Mouse (Mus musculus): ENCODE measurements at regions not wholly inside any gene's neighbourhood (a gene's known extent, or its start where the extent isn't known, plus 50 kb on each side); places are given as distances from the start of the nearest gene placed in this dataset.

- DNase-seq (ENCODE audit: low spot score, missing footprints) = no peak
- H3K4me3 ChIP-seq (ENCODE audit: low read depth, low read length) = no peak overlapping the region
- H3K9ac ChIP-seq (ENCODE audit: low read length) = no peak overlapping the region
- H3K4me1 ChIP-seq (ENCODE audit: control insufficient read depth, insufficient read depth, low read length) = peaks cover 3% of the 10 kb centered on the region
- WGBS = 68% methylated on average over 10 of the region's 10 CpGs
- no peaks in the 10 kb centered on the region for H3K36me3 ChIP-seq (ENCODE audit: control insufficient read depth, insufficient read depth, low read length)
- no peak for ATAC-seq (ENCODE audit: low FRiP score)
- H3K4me2 ChIP-seq = no peak overlapping the region
- H3K27ac ChIP-seq (ENCODE audit: low read depth, low read length) = no peak overlapping the region
- no peaks in the 10 kb centered on the region for H3K27me3 ChIP-seq (ENCODE audit: control insufficient read depth, insufficient read depth, low read length)
- H3K9me3 ChIP-seq (ENCODE audit: control insufficient read depth, low read length) = no peaks in the 10 kb centered on the region
Observed at GRCm38 (mm10) chr7:136065679-136066055, 349.5 kb upstream of the Mki67 start.

GRCm38 (mm10) chr7:136070881-136071280 lies 354.7 kb upstream of the Mki67 start:
- DNase-seq (ENCODE audit: low spot score, missing footprints) = no peak
- no peaks in the 10 kb centered on the region for H3K4me1 ChIP-seq (ENCODE audit: control insufficient read depth, insufficient read depth, low read length)
- 85% methylated on average over 5 of the region's 5 CpGs for WGBS

GRCm38 (mm10) chr7:136071331-136071730 lies 355.2 kb upstream of the Mki67 start:
- H3K27ac ChIP-seq (ENCODE audit: low read depth, low read length) = no peak overlapping the region
- H3K4me2 ChIP-seq = no peak overlapping the region
- WGBS = 80% methylated on average over 4 of the region's 4 CpGs
- no peaks in the 10 kb centered on the region for H3K4me1 ChIP-seq (ENCODE audit: control insufficient read depth, insufficient read depth, low read length)
- no peak for DNase-seq (ENCODE audit: low spot score, missing footprints)
- H3K9ac ChIP-seq (ENCODE audit: low read length) = no peak overlapping the region
- no peaks in the 10 kb centered on the region for H3K36me3 ChIP-seq (ENCODE audit: control insufficient read depth, insufficient read depth, low read length)
- H3K9me3 ChIP-seq (ENCODE audit: control insufficient read depth, low read length) = no peaks in the 10 kb centered on the region
- no peaks in the 10 kb centered on the region for H3K27me3 ChIP-seq (ENCODE audit: control insufficient read depth, insufficient read depth, low read length)
- H3K4me3 ChIP-seq (ENCODE audit: low read depth, low read length) = no peak overlapping the region
- ATAC-seq (ENCODE audit: low FRiP score) = no peak

More at GRCm38 (mm10) chr7:136070881-136071280, 354.7 kb upstream of the Mki67 start:
- Histone ChIP-seq H3K4me2 (no peak overlapping the region), H3K36me3 (ENCODE audit: control insufficient read depth, insufficient read depth, low read length) (no peaks in the 10 kb centered on the region), H3K27me3 (ENCODE audit: control insufficient read depth, insufficient read depth, low read length) (no peaks in the 10 kb centered on the region), H3K4me3 (ENCODE audit: low read depth, low read length) (no peak overlapping the region), H3K9ac (ENCODE audit: low read length) (no peak overlapping the region), H3K9me3 (ENCODE audit: control insufficient read depth, low read length) (no peaks in the 10 kb centered on the region), H3K27ac (ENCODE audit: low read depth, low read length) (no peak overlapping the region)
- ATAC-seq (ENCODE audit: low FRiP score) = no peak

- H3K9ac ChIP-seq (ENCODE audit: low read length) = no peak overlapping the region
- H3K36me3 ChIP-seq (ENCODE audit: control insufficient read depth, insufficient read depth, low read length) = no peaks in the 10 kb centered on the region
- WGBS = 78% methylated on average over 6 of the region's 6 CpGs
- no peak for ATAC-seq (ENCODE audit: low FRiP score)
- H3K27ac ChIP-seq (ENCODE audit: low read depth, low read length) = no peak overlapping the region
- H3K9me3 ChIP-seq (ENCODE audit: control insufficient read depth, low read length) = no peaks in the 10 kb centered on the region
- no peaks in the 10 kb centered on the region for H3K27me3 ChIP-seq (ENCODE audit: control insufficient read depth, insufficient read depth, low read length)
- DNase-seq (ENCODE audit: low spot score, missing footprints) = no peak
- no peak overlapping the region for H3K4me2 ChIP-seq
- no peaks in the 10 kb centered on the region for H3K4me1 ChIP-seq (ENCODE audit: control insufficient read depth, insufficient read depth, low read length)
- H3K4me3 ChIP-seq (ENCODE audit: low read depth, low read length) = no peak overlapping the region
Observed at GRCm38 (mm10) chr7:136073265-136073799, 357.2 kb upstream of the Mki67 start.

- Histone ChIP-seq H3K4me1 (ENCODE audit: control insufficient read depth, insufficient read depth, low read length) (no peaks in the 10 kb centered on the region), H3K4me3 (ENCODE audit: low read depth, low read length) (no peak overlapping the region), H3K27ac (ENCODE audit: low read depth, low read length) (no peak overlapping the region), H3K4me2 (no peak overlapping the region), H3K27me3 (ENCODE audit: control insufficient read depth, insufficient read depth, low read length) (no peaks in the 10 kb centered on the region), H3K36me3 (ENCODE audit: control insufficient read depth, insufficient read depth, low read length) (no peaks in the 10 kb centered on the region), H3K9ac (ENCODE audit: low read length) (no peak overlapping the region), H3K9me3 (ENCODE audit: control insufficient read depth, low read length) (no peaks in the 10 kb centered on the region)
- WGBS = 78% methylated on average over 2 of the region's 2 CpGs
- DNase-seq (ENCODE audit: low spot score, missing footprints) (no peak), ATAC-seq (ENCODE audit: low FRiP score) (no peak)
Observed at GRCm38 (mm10) chr7:136074043-136074442, 357.9 kb upstream of the Mki67 start.

GRCm38 (mm10) chr7:136081534-136082252 lies 365.5 kb upstream of the Mki67 start:
- no peak overlapping the region for H3K9ac ChIP-seq (ENCODE audit: low read length)
- DNase-seq (ENCODE audit: low spot score, missing footprints) (no peak), ATAC-seq (ENCODE audit: low FRiP score) (no peak)
- no peak overlapping the region for H3K4me3 ChIP-seq (ENCODE audit: low read depth, low read length)
- no peaks in the 10 kb centered on the region for H3K9me3 ChIP-seq (ENCODE audit: control insufficient read depth, low read length)
- H3K4me1 ChIP-seq (ENCODE audit: control insufficient read depth, insufficient read depth, low read length) = peaks cover 23% of the 10 kb centered on the region
- H3K36me3 ChIP-seq (ENCODE audit: control insufficient read depth, insufficient read depth, low read length) = no peaks in the 10 kb centered on the region
- 50% methylated on average over 7 of the region's 7 CpGs for WGBS
- H3K27ac ChIP-seq (ENCODE audit: low read depth, low read length) = no peak overlapping the region
- no peak overlapping the region for H3K4me2 ChIP-seq
- no peaks in the 10 kb centered on the region for H3K27me3 ChIP-seq (ENCODE audit: control insufficient read depth, insufficient read depth, low read length)

- no peak overlapping the region for H3K4me2 ChIP-seq
Observed at GRCm38 (mm10) chr7:136082253-136082867, 366.2 kb upstream of the Mki67 start.

GRCm38 (mm10) chr7:136083005-136083404 lies 366.8 kb upstream of the Mki67 start:
- H3K9me3 ChIP-seq (ENCODE audit: control insufficient read depth, low read length) = no peaks in the 10 kb centered on the region
- H3K36me3 ChIP-seq (ENCODE audit: control insufficient read depth, insufficient read depth, low read length) = no peaks in the 10 kb centered on the region
- H3K9ac ChIP-seq (ENCODE audit: low read length) = no peak overlapping the region; the same call in 1 of the 2 replicates
- H3K4me3 ChIP-seq (ENCODE audit: low read depth, low read length) = no peak overlapping the region
- 77% methylated on average over 10 of the region's 10 CpGs for WGBS
- H3K27ac ChIP-seq (ENCODE audit: low read depth, low read length) = peak overlapping the region; percentile 80
- peak; percentile 82 for DNase-seq (ENCODE audit: low spot score, missing footprints)
- peak; percentile 15; the same call in 1 of the 2 replicates for ATAC-seq (ENCODE audit: low FRiP score)
- no peaks in the 10 kb centered on the region for H3K27me3 ChIP-seq (ENCODE audit: control insufficient read depth, insufficient read depth, low read length)
- H3K4me1 ChIP-seq (ENCODE audit: control insufficient read depth, insufficient read depth, low read length) = peaks cover 23% of the 10 kb centered on the region
- H3K4me2 ChIP-seq = no peak overlapping the region

More at GRCm38 (mm10) chr7:136082253-136082867, 366.2 kb upstream of the Mki67 start:
- Histone ChIP-seq H3K9ac (ENCODE audit: low read length) (no peak overlapping the region), H3K4me1 (ENCODE audit: control insufficient read depth, insufficient read depth, low read length) (peaks cover 23% of the 10 kb centered on the region), H3K27me3 (ENCODE audit: control insufficient read depth, insufficient read depth, low read length) (no peaks in the 10 kb centered on the region), H3K27ac (ENCODE audit: low read depth, low read length) (peak overlapping the region; percentile 80; the same call in 1 of the 2 replicates), H3K9me3 (ENCODE audit: control insufficient read depth, low read length) (no peaks in the 10 kb centered on the region), H3K36me3 (ENCODE audit: control insufficient read depth, insufficient read depth, low read length) (no peaks in the 10 kb centered on the region), H3K4me3 (ENCODE audit: low read depth, low read length) (no peak overlapping the region)
- no peak for DNase-seq (ENCODE audit: low spot score, missing footprints)
- WGBS = 92% methylated on average over 4 of the region's 4 CpGs
- no peak for ATAC-seq (ENCODE audit: low FRiP score)
